Mouse (Mus musculus): Measurements from ENCODE around the gene Ncoa1.

Ncoa1 gene

GRCm38 (mm10) chr12:4476832-4477671 is at the start of gene Ncoa1:
Gene Ncoa1, minus strand, starts transcription at chr12:4477182.
- DNase-seq (ENCODE audit: low read depth, low spot score): peak; percentile 62

- no peak for DNase-seq (ENCODE audit: low read depth, low spot score)
Observed at GRCm38 (mm10) chr12:4524546-4524945, 47.6 kb upstream of the Ncoa1 start.

GRCm38 (mm10) chr12:4523688-4524298 is 46.8 kb upstream of the Ncoa1 start:
- no peak for DNase-seq (ENCODE audit: low read depth, low spot score)

- DNase-seq (ENCODE audit: low read depth, low spot score): no peak
Observed at GRCm38 (mm10) chr12:4523208-4523607, 46.2 kb upstream of the Ncoa1 start.

- no peak for DNase-seq (ENCODE audit: low read depth, low spot score)
Observed at GRCm38 (mm10) chr12:4518957-4519356, 42.0 kb upstream of the Ncoa1 start.

GRCm38 (mm10) chr12:4509591-4510061 is 32.6 kb upstream of the Ncoa1 start:
- DNase-seq (ENCODE audit: low read depth, low spot score): no peak

GRCm38 (mm10) chr12:4508182-4508581 is 31.2 kb upstream of the Ncoa1 start:
- DNase-seq (ENCODE audit: low read depth, low spot score): no peak

- DNase-seq (ENCODE audit: low read depth, low spot score): no peak
Observed at GRCm38 (mm10) chr12:4507461-4507860, 30.5 kb upstream of the Ncoa1 start.

GRCm38 (mm10) chr12:4506810-4507430 is 29.9 kb upstream of the Ncoa1 start:
- peak; percentile 43 for DNase-seq (ENCODE audit: low read depth, low spot score)

- no peak for DNase-seq (ENCODE audit: low read depth, low spot score)
Observed at GRCm38 (mm10) chr12:4505298-4505697, 28.3 kb upstream of the Ncoa1 start.

GRCm38 (mm10) chr12:4503673-4504326 is 26.8 kb upstream of the Ncoa1 start:
- no peak for DNase-seq (ENCODE audit: low read depth, low spot score)

- DNase-seq (ENCODE audit: low read depth, low spot score): no peak
Observed at GRCm38 (mm10) chr12:4501916-4502315, 24.9 kb upstream of the Ncoa1 start.

- DNase-seq (ENCODE audit: low read depth, low spot score): no peak
Observed at GRCm38 (mm10) chr12:4500516-4500915, 23.5 kb upstream of the Ncoa1 start.

GRCm38 (mm10) chr12:4499651-4500175 is 22.7 kb upstream of the Ncoa1 start:
- DNase-seq (ENCODE audit: low read depth, low spot score): no peak

- DNase-seq (ENCODE audit: low read depth, low spot score): no peak
Observed at GRCm38 (mm10) chr12:4488411-4488810, 11.4 kb upstream of the Ncoa1 start.

GRCm38 (mm10) chr12:4483386-4483785 is 6.4 kb upstream of the Ncoa1 start:
- no peak for DNase-seq (ENCODE audit: low read depth, low spot score)

- DNase-seq (ENCODE audit: low read depth, low spot score): no peak
Observed at GRCm38 (mm10) chr12:4481687-4482086, 4.7 kb upstream of the Ncoa1 start.

- no peak for DNase-seq (ENCODE audit: low read depth, low spot score)
Observed at GRCm38 (mm10) chr12:4480250-4480649, 3.3 kb upstream of the Ncoa1 start.

GRCm38 (mm10) chr12:4479171-4479881 is 2.3 kb upstream of the Ncoa1 start:
- DNase-seq (ENCODE audit: low read depth, low spot score): no peak

GRCm38 (mm10) chr12:4477941-4478795 is 1.2 kb upstream of the Ncoa1 start:
- no peak for DNase-seq (ENCODE audit: low read depth, low spot score)
